Mouse (Mus musculus) induced T-regulatory cell, adult 2 months (primary cell): ENCODE data around the gene Mettl22.

Source experiments
- DNase-seq: peaks from one replicate; pipeline ENCODE4 v3.0.0-alpha.2; 2012; ENCODE audit warnings: low read depth

Gene Mettl22

GRCm38 (mm10) chr16:8512830-8513229 lies 42.2 kb downstream of the Mettl22 start:
- no peak for DNase-seq

- peak; percentile 61 for DNase-seq
These were observed 42.8 kb downstream of the Mettl22 start, which contains the start of gene Abat for GRCm38 (mm10) chr16:8513236-8513906. Gene Abat (plus strand): TSS chr16:8513429.

GRCm38 (mm10) chr16:8514180-8514579 lies 43.6 kb downstream of the Mettl22 start:
- DNase-seq, result no peak

GRCm38 (mm10) chr16:8520525-8520924 lies 49.9 kb downstream of the Mettl22 start:
- DNase-seq, result no peak

- DNase-seq, result no peak
These were observed 50.7 kb downstream of the Mettl22 start for GRCm38 (mm10) chr16:8521322-8521721.

GRCm38 (mm10) chr16:8523480-8524144 lies 53.0 kb downstream of the Mettl22 start:
- DNase-seq, result no peak

GRCm38 (mm10) chr16:8524163-8524847 lies 53.7 kb downstream of the Mettl22 start:
- DNase-seq, result no peak

- no peak for DNase-seq
These were observed 54.7 kb downstream of the Mettl22 start for GRCm38 (mm10) chr16:8525293-8525692.

GRCm38 (mm10) chr16:8525877-8526276 lies 55.3 kb downstream of the Mettl22 start:
- no peak for DNase-seq

- no peak for DNase-seq
These were observed 58.8 kb downstream of the Mettl22 start for GRCm38 (mm10) chr16:8529389-8529788.

- peak; percentile 20 for DNase-seq
These were observed 59.4 kb downstream of the Mettl22 start for GRCm38 (mm10) chr16:8530018-8530417.

GRCm38 (mm10) chr16:8532461-8532860 lies 61.9 kb downstream of the Mettl22 start:
- no peak for DNase-seq

- no peak for DNase-seq
These were observed 62.3 kb downstream of the Mettl22 start for GRCm38 (mm10) chr16:8532894-8533293.

- no peak for DNase-seq
These were observed 62.9 kb downstream of the Mettl22 start for GRCm38 (mm10) chr16:8533477-8533876.

- no peak for DNase-seq
These were observed 64.0 kb downstream of the Mettl22 start for GRCm38 (mm10) chr16:8534466-8535200.

GRCm38 (mm10) chr16:8535411-8535810 lies 64.8 kb downstream of the Mettl22 start:
- DNase-seq, result no peak

- DNase-seq, result no peak
These were observed 68.7 kb downstream of the Mettl22 start for GRCm38 (mm10) chr16:8539150-8539865.
